Mouse (Mus musculus): Measurements from ENCODE around the gene Fanci. TPM values are rescaled to one million over a fixed set of nuclear protein-coding genes. Genes with fewer than 3 reads are reported as not detected.

Fanci gene
- polyA plus RNA-seq, 1 experiment from 2014 or later, result 6.3 TPM

- 57% methylated on average over 10 of the region's 10 CpGs for WGBS
Measured at GRCm38 (mm10) chr7:79486528-79486927, 94.8 kb downstream of the Fanci start.

DNA sequence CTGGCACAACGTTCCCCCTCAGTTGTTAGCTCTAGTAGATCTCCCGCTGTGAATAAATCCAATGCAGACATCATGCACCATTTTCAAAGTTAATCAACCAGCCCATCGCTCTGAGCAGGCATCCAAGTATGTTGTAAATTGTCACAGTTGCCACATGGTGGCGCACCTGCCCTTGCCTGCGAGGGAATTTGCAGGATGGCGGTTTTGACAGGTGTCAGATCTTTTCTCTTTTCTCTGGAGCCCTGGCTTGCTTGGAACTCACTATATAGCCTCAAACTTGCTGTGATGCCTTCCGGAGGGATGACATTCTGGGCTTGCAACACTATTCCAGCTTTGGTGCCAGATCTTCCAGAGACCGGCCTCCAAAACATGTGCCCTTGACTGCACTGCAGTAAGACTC, 102.2 kb downstream of the Fanci start:
- ATAC-seq (ENCODE audit: insufficient number of reproducible peaks, low FRiP score, low TSS enrichment, low read depth), result no peak
- no peak overlapping the region for H3K4me2 ChIP-seq (replicated peaks)
- no peaks in the 10 kb centered on the region for H3K36me3 ChIP-seq
- 9% methylated on average over 8 of the region's 8 CpGs for WGBS
- H3K4me3 ChIP-seq (replicated peaks), result no peak overlapping the region
- H3K27me3 ChIP-seq, result peaks cover 54% of the 10 kb centered on the region
- H3K9ac ChIP-seq, result no peak overlapping the region
- no peaks in the 10 kb centered on the region for H3K9me3 ChIP-seq (replicated peaks)
- no peak overlapping the region for H3K27ac ChIP-seq (replicated peaks)
- 0 out of 2 replicates have a peak, but pooled peaks cover 5% of the 10 kb centered on the region for H3K4me1 ChIP-seq

More at GRCm38 (mm10) chr7:79486528-79486927, 94.8 kb downstream of the Fanci start:
- no peak for ATAC-seq (ENCODE audit: insufficient number of reproducible peaks, low FRiP score, low TSS enrichment, low read depth)
- Histone ChIP-seq H3K4me2 (replicated peaks) (no peak overlapping the region), H3K27ac (replicated peaks) (no peak overlapping the region), H3K36me3 (no peaks in the 10 kb centered on the region), H3K27me3 (no peaks in the 10 kb centered on the region; the same call in 1 of the 2 replicates), H3K9me3 (replicated peaks) (no peaks in the 10 kb centered on the region), H3K4me3 (replicated peaks) (no peak overlapping the region), H3K4me1 (no peaks in the 10 kb centered on the region), H3K9ac (no peak overlapping the region)

GRCm38 (mm10) chr7:79495988-79496815, 104.5 kb downstream of the Fanci start:
- Histone ChIP-seq H3K9ac (no peak overlapping the region), H3K36me3 (no peaks in the 10 kb centered on the region), H3K27ac (replicated peaks) (no peak overlapping the region), H3K27me3 (peaks cover 77% of the 10 kb centered on the region), H3K4me1 (peaks cover 17% of the 10 kb centered on the region), H3K9me3 (replicated peaks) (no peaks in the 10 kb centered on the region), H3K4me2 (replicated peaks) (peak overlapping the region; percentile 50), H3K4me3 (replicated peaks) (peak overlapping the region; percentile 35)
- 1% methylated on average over 38 of the region's 38 CpGs for WGBS
- ATAC-seq (ENCODE audit: insufficient number of reproducible peaks, low FRiP score, low TSS enrichment, low read depth), result peak; percentile 74; the same call in 1 of the 2 replicates

GRCm38 (mm10) chr7:79496816-79497328, 105.1 kb downstream of the Fanci start:
- 13% methylated on average over 9 of the region's 9 CpGs for WGBS
- Histone ChIP-seq H3K36me3 (no peaks in the 10 kb centered on the region), H3K27ac (replicated peaks) (no peak overlapping the region), H3K9me3 (replicated peaks) (no peaks in the 10 kb centered on the region), H3K9ac (no peak overlapping the region), H3K4me3 (replicated peaks) (no peak overlapping the region), H3K27me3 (peaks cover 84% of the 10 kb centered on the region), H3K4me1 (peaks cover 17% of the 10 kb centered on the region), H3K4me2 (replicated peaks) (no peak overlapping the region)
- no peak for ATAC-seq (ENCODE audit: insufficient number of reproducible peaks, low FRiP score, low TSS enrichment, low read depth)

DNA sequence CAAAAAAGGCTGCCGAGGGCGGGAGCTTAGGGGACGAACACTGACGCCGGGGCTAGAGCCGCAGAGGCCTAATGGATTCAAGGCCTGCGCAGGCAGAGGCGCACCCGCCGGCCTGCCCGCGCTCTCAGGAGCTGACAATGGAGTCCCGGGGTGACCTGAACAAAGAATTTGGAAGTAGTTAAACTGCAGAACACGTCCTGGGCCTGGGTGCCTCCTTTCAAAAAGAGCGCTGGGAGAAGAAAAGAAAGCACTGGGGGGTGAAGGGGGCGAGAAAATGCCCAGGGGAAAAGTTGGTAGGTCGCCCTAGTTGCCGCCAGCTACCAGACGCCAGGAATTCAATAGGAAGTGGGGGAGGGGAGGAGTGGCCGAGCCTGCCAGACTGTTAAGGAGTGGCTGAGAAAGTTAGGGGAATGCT, 106.0 kb downstream of the Fanci start:
- Histone ChIP-seq H3K36me3 (no peaks in the 10 kb centered on the region), H3K27ac (replicated peaks) (no peak overlapping the region), H3K4me2 (replicated peaks) (no peak overlapping the region), H3K9ac (no peak overlapping the region), H3K27me3 (peaks cover 92% of the 10 kb centered on the region), H3K9me3 (replicated peaks) (no peaks in the 10 kb centered on the region), H3K4me3 (replicated peaks) (no peak overlapping the region), H3K4me1 (peaks cover 17% of the 10 kb centered on the region)
- WGBS, result 5% methylated on average over 20 of the region's 20 CpGs
- ATAC-seq (ENCODE audit: insufficient number of reproducible peaks, low FRiP score, low TSS enrichment, low read depth), result no peak

DNA sequence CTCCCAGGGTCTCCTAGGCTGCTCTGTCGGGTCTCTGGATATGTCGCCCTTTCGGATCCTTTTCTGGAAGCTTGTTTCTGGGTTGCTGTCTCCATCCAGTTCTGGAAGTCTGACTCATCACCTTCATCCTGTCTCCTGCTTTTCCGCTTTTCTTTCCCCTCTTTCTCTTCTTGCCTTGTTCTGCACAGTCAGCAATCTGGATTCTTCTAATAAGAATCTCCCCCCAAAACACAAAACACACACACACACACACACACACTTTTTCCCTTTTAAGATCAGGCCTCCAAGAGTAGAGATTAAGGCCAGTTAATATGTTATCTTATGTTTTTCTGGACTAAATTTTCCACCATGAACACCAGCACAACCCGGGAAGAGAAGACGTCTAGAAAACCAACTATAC, 106.6 kb downstream of the Fanci start:
- H3K36me3 ChIP-seq, result no peaks in the 10 kb centered on the region
- no peak overlapping the region for H3K4me2 ChIP-seq (replicated peaks)
- no peak overlapping the region for H3K27ac ChIP-seq (replicated peaks)
- 4% methylated on average over 6 of the region's 6 CpGs for WGBS
- H3K4me3 ChIP-seq (replicated peaks), result no peak overlapping the region
- ATAC-seq (ENCODE audit: insufficient number of reproducible peaks, low FRiP score, low TSS enrichment, low read depth), result no peak
- peaks cover 17% of the 10 kb centered on the region for H3K4me1 ChIP-seq
- H3K9me3 ChIP-seq (replicated peaks), result no peaks in the 10 kb centered on the region
- H3K27me3 ChIP-seq, result peaks cover 98% of the 10 kb centered on the region
- no peak overlapping the region for H3K9ac ChIP-seq

DNA sequence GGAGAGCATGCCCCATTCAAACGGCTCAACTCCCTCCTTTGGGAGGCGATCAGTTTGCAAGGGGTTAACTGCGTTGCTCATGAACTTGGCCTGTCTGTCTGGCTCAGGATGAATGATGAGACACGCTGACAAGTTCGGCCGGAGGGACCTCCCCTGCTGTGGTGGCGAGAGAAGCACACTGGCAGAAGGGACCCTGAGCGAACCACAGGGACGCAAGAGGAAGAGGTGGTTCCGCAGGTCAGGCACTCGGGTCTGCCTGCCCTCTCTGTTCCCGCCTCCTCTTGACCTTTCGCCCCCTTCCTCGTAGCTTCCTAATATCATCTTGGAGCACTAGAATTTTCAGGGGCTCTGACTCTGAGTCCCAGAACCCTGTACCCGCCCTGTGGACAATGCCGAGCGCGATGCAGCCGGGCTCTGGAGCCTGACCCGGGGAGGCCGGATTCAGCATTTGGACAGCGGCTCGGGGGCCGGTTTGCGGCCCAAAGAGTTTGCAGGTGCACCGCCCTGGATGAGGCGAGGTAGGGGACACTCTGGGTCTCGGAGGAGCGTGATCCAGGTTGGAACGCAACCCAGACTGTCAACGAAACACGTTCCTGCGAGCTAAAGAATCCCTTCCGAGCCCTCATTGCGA, 107.4 kb downstream of the Fanci start:
- no peak overlapping the region for H3K9ac ChIP-seq
- WGBS, result under 1% methylated on average over 35 of the region's 35 CpGs
- H3K4me2 ChIP-seq (replicated peaks), result no peak overlapping the region
- no peak for ATAC-seq (ENCODE audit: insufficient number of reproducible peaks, low FRiP score, low TSS enrichment, low read depth)
- no peaks in the 10 kb centered on the region for H3K36me3 ChIP-seq
- peaks cover 17% of the 10 kb centered on the region for H3K4me1 ChIP-seq
- 0 out of 2 replicates have a peak overlapping the region, but pooled peaks have one; percentile 30 for H3K4me3 ChIP-seq (replicated peaks)
- H3K9me3 ChIP-seq (replicated peaks), result no peaks in the 10 kb centered on the region
- no peak overlapping the region for H3K27ac ChIP-seq (replicated peaks)
- H3K27me3 ChIP-seq, result peaks cover 100% of the 10 kb centered on the region

Other genes starting within 250 kb of the Fanci start
- 175 and 185 TPM in 2 replicates for gene Mfge8, start 242.9 kb upstream of the Fanci start, polyA plus RNA-seq (2015; fragmentation: Nextera tagmentation; extraction: Ambion mirVana)
- 12.8 and 13.6 TPM in 2 replicates for gene Abhd2, start 118.7 kb upstream of the Fanci start, polyA plus RNA-seq (2015; fragmentation: Nextera tagmentation; extraction: Ambion mirVana)
- 1.6 and 1.7 TPM in 2 replicates for gene Rlbp1, start 4.9 kb upstream of the Fanci start, polyA plus RNA-seq (2015; fragmentation: Nextera tagmentation; extraction: Ambion mirVana)
- gene Polg, start 74.4 kb downstream of the Fanci start, polyA plus RNA-seq (2015; fragmentation: Nextera tagmentation; extraction: Ambion mirVana), result 32.7 and 42.6 TPM in 2 replicates
- 0.35 TPM in 1 of 2 replicates, not detected in the other for gene Rhcg, start 225.7 kb downstream of the Fanci start, polyA plus RNA-seq (2015; fragmentation: Nextera tagmentation; extraction: Ambion mirVana)

Measured in embryonic facial prominence, embryonic 15.5 days (tissue).